Mouse (Mus musculus) liver, postnatal 0 days (tissue): ENCODE measurements around the gene Srxn1.

Experiments used
- CTCF ChIP-seq: sonication (generic); IDR thresholded peaks from 2 replicates; pipeline ENCODE4 v1.5.1; 2016; ENCODE audit warnings: antibody characterized with exemption, low read depth
- EP300 ChIP-seq: IDR thresholded peaks from 2 replicates; pipeline ENCODE4 v1.6.1; 2016; ENCODE audit warnings: antibody characterized with exemption, low read depth, mild to moderate bottlenecking

DNA sequence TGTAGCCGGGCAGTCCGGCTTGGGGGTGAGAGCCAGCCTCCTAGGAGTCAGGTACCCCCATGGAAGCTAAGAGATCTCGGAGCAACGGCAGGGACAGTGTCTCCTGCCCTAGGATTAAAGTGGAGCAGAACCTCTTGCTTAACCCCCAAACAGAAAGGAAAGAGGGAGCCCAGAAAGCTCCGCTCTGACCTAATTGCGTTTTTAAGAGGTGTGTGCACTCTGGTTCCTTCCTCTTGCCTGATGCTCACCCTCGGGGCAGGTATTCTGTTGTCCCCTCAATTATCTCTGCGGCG, 38.8 kb downstream of the Srxn1 start:
- TF ChIP-seq CTCF (no peak), EP300 (no peak)
